Mouse (Mus musculus) kidney, postnatal 14 days (tissue): Measurements from ENCODE around the gene Fam160b1.
A peak's percentile ranks its signal among the peaks of the same experiment; 100 is the strongest.

Experiments used
- DNase-seq: peaks from one replicate; pipeline ENCODE4 v3.0.0; 2022; ENCODE audit warnings: mixed read lengths

Fam160b1 gene

GRCm38 (mm10) chr19:57373276-57373811 is 12.9 kb downstream of the Fam160b1 start:
- DNase-seq = no peak

- DNase-seq = no peak
These were observed 14.7 kb downstream of the Fam160b1 start for GRCm38 (mm10) chr19:57375161-57375560.

GRCm38 (mm10) chr19:57375746-57376145 is 15.3 kb downstream of the Fam160b1 start:
- DNase-seq = no peak

- no peak for DNase-seq
These were observed 16.7 kb downstream of the Fam160b1 start for GRCm38 (mm10) chr19:57377043-57377703.

GRCm38 (mm10) chr19:57386176-57386693 is 25.8 kb downstream of the Fam160b1 start:
- no peak for DNase-seq

- DNase-seq = no peak
These were observed 31.1 kb downstream of the Fam160b1 start for GRCm38 (mm10) chr19:57391545-57391944.

GRCm38 (mm10) chr19:57393357-57393957 is 33.0 kb downstream of the Fam160b1 start:
- no peak for DNase-seq

- no peak for DNase-seq
These were observed 36.1 kb downstream of the Fam160b1 start for GRCm38 (mm10) chr19:57396609-57397008.

GRCm38 (mm10) chr19:57402364-57402763 is 41.9 kb downstream of the Fam160b1 start:
- DNase-seq = no peak

- peak; percentile 90 for DNase-seq
These were observed 43.4 kb downstream of the Fam160b1 start for GRCm38 (mm10) chr19:57403700-57404501.

- DNase-seq = no peak
These were observed 44.0 kb downstream of the Fam160b1 start for GRCm38 (mm10) chr19:57404502-57404848.

GRCm38 (mm10) chr19:57407947-57408346 is 47.5 kb downstream of the Fam160b1 start:
- DNase-seq = no peak

GRCm38 (mm10) chr19:57411375-57412196 is 51.1 kb downstream of the Fam160b1 start:
- DNase-seq = peak; percentile 94

- DNase-seq = no peak
These were observed 52.7 kb downstream of the Fam160b1 start for GRCm38 (mm10) chr19:57413170-57413569.

GRCm38 (mm10) chr19:57413918-57414317 is 53.4 kb downstream of the Fam160b1 start:
- DNase-seq = no peak

- DNase-seq = no peak
These were observed 54.7 kb downstream of the Fam160b1 start for GRCm38 (mm10) chr19:57415031-57415807.

- peak; percentile 32 for DNase-seq
These were observed 57.5 kb downstream of the Fam160b1 start for GRCm38 (mm10) chr19:57417800-57418580.

GRCm38 (mm10) chr19:57423402-57423801 is 62.9 kb downstream of the Fam160b1 start:
- DNase-seq = no peak

GRCm38 (mm10) chr19:57425296-57425695 is 64.8 kb downstream of the Fam160b1 start:
- no peak for DNase-seq

- no peak for DNase-seq
These were observed 66.4 kb downstream of the Fam160b1 start for GRCm38 (mm10) chr19:57426841-57427240.
